Mouse (Mus musculus): ENCODE measurements around the gene Rnf2. TPM values are rescaled to one million over a fixed set of nuclear protein-coding genes. Genes with fewer than 3 reads are reported as not detected.

The Rnf2 gene
- total and polyA plus RNA-seq, 3 experiments = 27.5 to 78.2 (median 30.7) TPM

- H3K4me1 ChIP-seq (ENCODE audit: control insufficient read depth in 1 of 2, insufficient read depth in 2 of 2, low read length in 2 of 2) = peaks cover 0 to 5% of the 10 kb centered on the region in 2 experiments; a peak in 1 of 4 replicates
- no peak overlapping the region for H3K9ac ChIP-seq (ENCODE audit: control insufficient read depth, low read depth, low read length, poor library complexity, severe bottlenecking)
- peak; percentile 31 for DNase-seq (ENCODE audit: low read depth, low spot score)
- no peak for TF ChIP-seq NELFE (IDR thresholded peaks at IDR 0.05; ENCODE audit: low read depth, low read length)
- TF ChIP-seq GATA1 (IDR thresholded peaks at IDR 0.05; ENCODE audit: low read depth, low read length) = peak; percentile 25; the same call in 1 of the 2 replicates
- no peaks in the 10 kb centered on the region for H3K27me3 ChIP-seq (ENCODE audit: control insufficient read depth in 1 of 2, insufficient read depth in 2 of 2, low read length in 2 of 2)
- H3K27ac ChIP-seq (ENCODE audit: control insufficient read depth, low read depth, low read length) = no peak overlapping the region
- peaks cover 0 to 4% of the 10 kb centered on the region in 2 experiments; a peak in 1 of 4 replicates for H3K36me3 ChIP-seq (ENCODE audit: control insufficient read depth in 1 of 2, insufficient read depth in 2 of 2, low read length in 2 of 2)
- H3K9me3 ChIP-seq (replicated peaks; ENCODE audit: insufficient read depth, low read length) = no peaks in the 10 kb centered on the region
- H3K4me3 ChIP-seq (ENCODE audit: control insufficient read depth in 1 of 2, insufficient read depth in 1 of 2, low read depth in 2 of 2, low read length in 2 of 2) = no peak overlapping the region
- H3K79me2 ChIP-seq (ENCODE audit: control insufficient read depth, insufficient read depth, low read length, poor library complexity) = no peaks in the 10 kb centered on the region
Measured at GRCm38 (mm10) chr1:151544581-151544980, 43.8 kb upstream of the Rnf2 start.

GRCm38 (mm10) chr1:151543796-151544477, 43.2 kb upstream of the Rnf2 start:
- Histone ChIP-seq H3K27ac (ENCODE audit: control insufficient read depth, low read depth, low read length) (no peak overlapping the region), H3K4me3 (ENCODE audit: control insufficient read depth in 1 of 2, insufficient read depth in 1 of 2, low read depth in 2 of 2, low read length in 2 of 2) (no peak overlapping the region), H3K36me3 (ENCODE audit: control insufficient read depth in 1 of 2, insufficient read depth in 2 of 2, low read length in 2 of 2) (no peaks in the 10 kb centered on the region), H3K79me2 (ENCODE audit: control insufficient read depth, insufficient read depth, low read length, poor library complexity) (no peaks in the 10 kb centered on the region), H3K27me3 (ENCODE audit: control insufficient read depth in 1 of 2, insufficient read depth in 2 of 2, low read length in 2 of 2) (no peaks in the 10 kb centered on the region), H3K9ac (ENCODE audit: control insufficient read depth, low read depth, low read length, poor library complexity, severe bottlenecking) (no peak overlapping the region), H3K4me1 (ENCODE audit: control insufficient read depth in 1 of 2, insufficient read depth in 2 of 2, low read length in 2 of 2) (no peaks in the 10 kb centered on the region), H3K9me3 (replicated peaks; ENCODE audit: insufficient read depth, low read length) (no peaks in the 10 kb centered on the region)
- no peak for DNase-seq (ENCODE audit: low read depth, low spot score)
- no peak for TF ChIP-seq ZC3H11A (IDR thresholded peaks at IDR 0.05; ENCODE audit: low read depth, low read length)
- TF ChIP-seq RCOR1 (IDR thresholded peaks at IDR 0.05; ENCODE audit: low read depth, low read length) = no peak
- no peak for TF ChIP-seq BHLHE40 (IDR thresholded peaks at IDR 0.05; ENCODE audit: borderline replicate concordance, low read depth, low read length)
- TF ChIP-seq ZNF384 (IDR thresholded peaks at IDR 0.05; ENCODE audit: low read depth, low read length) = peak; percentile 67
- no peak for TF ChIP-seq USF2 (IDR thresholded peaks at IDR 0.05; ENCODE audit: borderline replicate concordance in 1 of 2, insufficient read depth in 1 of 2, low read depth in 1 of 2, low read length in 2 of 2)

- Histone ChIP-seq H3K79me2 (ENCODE audit: control insufficient read depth, insufficient read depth, low read length, poor library complexity) (no peaks in the 10 kb centered on the region), H3K36me3 (ENCODE audit: control insufficient read depth in 1 of 2, insufficient read depth in 2 of 2, low read length in 2 of 2) (no peaks in the 10 kb centered on the region), H3K27me3 (ENCODE audit: control insufficient read depth in 1 of 2, insufficient read depth in 2 of 2, low read length in 2 of 2) (no peaks in the 10 kb centered on the region), H3K27ac (ENCODE audit: control insufficient read depth, low read depth, low read length) (no peak overlapping the region), H3K9me3 (replicated peaks; ENCODE audit: insufficient read depth, low read length) (no peaks in the 10 kb centered on the region), H3K4me1 (ENCODE audit: control insufficient read depth in 1 of 2, insufficient read depth in 2 of 2, low read length in 2 of 2) (no peaks in the 10 kb centered on the region), H3K4me3 (ENCODE audit: control insufficient read depth in 1 of 2, insufficient read depth in 1 of 2, low read depth in 2 of 2, low read length in 2 of 2) (no peak overlapping the region), H3K9ac (ENCODE audit: control insufficient read depth, low read depth, low read length, poor library complexity, severe bottlenecking) (no peak overlapping the region)
- no peak for DNase-seq (ENCODE audit: low read depth, low spot score)
- TF ChIP-seq CHD2 (IDR thresholded peaks at IDR 0.05; ENCODE audit: low read length) (no peak), ETS1 (IDR thresholded peaks at IDR 0.05; ENCODE audit: low read depth, low read length) (no peak), RAD21 (IDR thresholded peaks at IDR 0.05; ENCODE audit: low read depth, low read length) (no peak), NRF1 (IDR thresholded peaks at IDR 0.05; ENCODE audit: insufficient read depth, low read depth, low read length, poor library complexity, severe bottlenecking) (no peak), POLR2AphosphoS2 (IDR thresholded peaks at IDR 0.05; ENCODE audit: low read length) (no peak), NELFE (IDR thresholded peaks at IDR 0.05; ENCODE audit: low read depth, low read length) (no peak), SMC3 (IDR thresholded peaks at IDR 0.05; ENCODE audit: low read depth, low read length) (no peak), USF2 (IDR thresholded peaks at IDR 0.05; ENCODE audit: borderline replicate concordance in 1 of 2, insufficient read depth in 1 of 2, low read depth in 1 of 2, low read length in 2 of 2) (no peak), TCF12 (IDR thresholded peaks at IDR 0.05; ENCODE audit: low read depth, low read length) (no peak)
Measured at GRCm38 (mm10) chr1:151526701-151527100, 25.9 kb upstream of the Rnf2 start.

All from MEL (cell line).